Mouse (Mus musculus) MEL (cell line): ENCODE results near the gene Plekhg1. TPM values are rescaled to one million over a fixed set of nuclear protein-coding genes. Genes with fewer than 3 reads are reported as not detected.

Experiments used
- DNase-seq: peaks from one replicate; pipeline ENCODE4 v3.0.0; 2011; ENCODE audit warnings: low read depth, low spot score
- H3K27ac ChIP-seq: 2 replicates; pipeline ENCODE4 v1.5.1; 2012; ENCODE audit warnings: low read depth, mild to moderate bottlenecking, control low read depth, low read length, moderate library complexity; ENCODE audit not compliant: control insufficient read depth
- H3K27me3 ChIP-seq, 2 experiments: fragments of 150-350 bp in 1 of 2; sonication (generic) in 1 of 2; 2 replicates each; pipeline ENCODE4 v1.6.1; 2012; ENCODE audit warnings: low read length in 2 of 2, mild to moderate bottlenecking in 2 of 2, improper control_type of control experiment in 1 of 2, moderate library complexity in 1 of 2; ENCODE audit not compliant: insufficient read depth in 2 of 2, control insufficient read depth in 1 of 2
- H3K36me3 ChIP-seq, 2 experiments: 2 replicates each; pipeline ENCODE4 v1.6.1; 2012 to 2014; ENCODE audit warnings: low read length in 2 of 2, improper control_type of control experiment in 1 of 2, inconsistent platforms in 1 of 2, mild to moderate bottlenecking in 1 of 2; ENCODE audit not compliant: insufficient read depth in 2 of 2, control insufficient read depth in 1 of 2
- H3K4me1 ChIP-seq, 2 experiments: fragments of 150-350 bp in 1 of 2; sonication (generic) in 1 of 2; 2 replicates each; pipeline ENCODE4 v1.6.1; 2012; ENCODE audit warnings: low read length in 2 of 2, improper control_type of control experiment in 1 of 2, mild to moderate bottlenecking in 1 of 2; ENCODE audit not compliant: insufficient read depth in 2 of 2, control insufficient read depth in 1 of 2
- H3K4me3 ChIP-seq, 2 experiments: fragments of 150-350 bp in 1 of 2; sonication (generic) in 1 of 2; 2 replicates each; pipeline ENCODE4 v1.5.1; 2012; ENCODE audit warnings: low read depth in 2 of 2, low read length in 2 of 2, mild to moderate bottlenecking in 2 of 2, moderate library complexity in 2 of 2, control low read depth in 1 of 2, improper control_type of control experiment in 1 of 2; ENCODE audit not compliant: control insufficient read depth in 1 of 2, insufficient read depth in 1 of 2
- H3K79me2 ChIP-seq: 2 replicates; pipeline ENCODE4 v1.6.1; 2012; ENCODE audit warnings: mild to moderate bottlenecking, low read length, moderate library complexity; ENCODE audit not compliant: control insufficient read depth, poor library complexity, insufficient read depth
- H3K9ac ChIP-seq: 2 replicates; pipeline ENCODE4 v1.6.1; 2012; ENCODE audit warnings: low read depth, mild to moderate bottlenecking, control low read depth, low read length, moderate library complexity; ENCODE audit not compliant: control insufficient read depth, poor library complexity, severe bottlenecking
- H3K9me3 ChIP-seq: fragments of 150-350 bp; sonication (generic); replicated peaks from 2 replicates; pipeline ENCODE4 v1.6.1; 2012; ENCODE audit warnings: mild to moderate bottlenecking, low read length, improper control_type of control experiment, moderate library complexity; ENCODE audit not compliant: insufficient read depth
- CHD1 ChIP-seq: IDR thresholded peaks from 2 replicates; pipeline ENCODE4 v1.6.1; 2012; ENCODE audit warnings: low read depth, mild to moderate bottlenecking, inconsistent platforms, low read length, improper control_type of control experiment
- CTCF ChIP-seq, 3 experiments: IDR thresholded peaks in 2 of 3; conservative IDR thresholded peaks in 1 of 3; 2 replicates each; pipeline ENCODE4 v1.5.1; 2011 to 2012; ENCODE audit warnings: low read length in 3 of 3, low read depth in 2 of 3, mild to moderate bottlenecking in 2 of 3, improper control_type of control experiment in 1 of 3, inconsistent platforms in 1 of 3, mixed read lengths in 1 of 3, moderate library complexity in 1 of 3; ENCODE audit not compliant: control insufficient read depth in 1 of 3, insufficient read depth in 1 of 3, poor library complexity in 1 of 3, severe bottlenecking in 1 of 3
- E2F4 ChIP-seq: IDR thresholded peaks from 2 replicates; pipeline ENCODE4 v1.6.1; 2011; ENCODE audit warnings: low read depth, low read length, improper control_type of control experiment, borderline replicate concordance
- ELF1 ChIP-seq: IDR thresholded peaks from 2 replicates; pipeline ENCODE4 v1.6.1; 2014; ENCODE audit warnings: low read depth, mild to moderate bottlenecking, inconsistent platforms, low read length, improper control_type of control experiment, moderate library complexity
- EP300 ChIP-seq, 2 experiments: IDR thresholded peaks; 2 replicates each; pipeline ENCODE4 v1.6.1; 2011; ENCODE audit warnings: improper control_type of control experiment in 2 of 2, low read length in 2 of 2, low read depth in 1 of 2, mild to moderate bottlenecking in 1 of 2
- GABPA ChIP-seq: IDR thresholded peaks from 2 replicates; pipeline ENCODE4 v1.6.1; 2012; ENCODE audit warnings: low read depth, mild to moderate bottlenecking, inconsistent platforms, low read length, improper control_type of control experiment, moderate library complexity
- GATA1 ChIP-seq: IDR thresholded peaks from 2 replicates; pipeline ENCODE4 v1.6.1; 2011; ENCODE audit warnings: low read depth, low read length, improper control_type of control experiment
- JUND ChIP-seq: IDR thresholded peaks from 2 replicates; pipeline ENCODE4 v1.6.1; 2011; ENCODE audit warnings: low read depth, mild to moderate bottlenecking, improper control_type of control experiment, low read length
- KAT2A ChIP-seq: conservative IDR thresholded peaks from 2 replicates; pipeline ENCODE4 v1.6.1; 2012; ENCODE audit warnings: low read depth, low read length, improper control_type of control experiment, inconsistent platforms
- MEF2A ChIP-seq: IDR thresholded peaks from 2 replicates; pipeline ENCODE4 v1.6.1; 2014; ENCODE audit warnings: low read depth, mild to moderate bottlenecking, inconsistent platforms, low read length, improper control_type of control experiment; ENCODE audit not compliant: poor library complexity, insufficient replicate concordance, severe bottlenecking; ENCODE audit errors: extremely low read depth
- MXI1 ChIP-seq: IDR thresholded peaks from 2 replicates; pipeline ENCODE4 v1.6.1; 2011; ENCODE audit warnings: mild to moderate bottlenecking, low read depth, low read length, improper control_type of control experiment
- MYB ChIP-seq: IDR thresholded peaks from 2 replicates; pipeline ENCODE4 v1.6.1; 2011; ENCODE audit warnings: mild to moderate bottlenecking, low read depth, low read length, improper control_type of control experiment
- MYC ChIP-seq: IDR thresholded peaks from 2 replicates; pipeline ENCODE4 v1.6.1; 2011; ENCODE audit warnings: low read depth, mild to moderate bottlenecking, low read length, improper control_type of control experiment, moderate library complexity
- NELFE ChIP-seq: IDR thresholded peaks from 2 replicates; pipeline ENCODE4 v1.6.1; 2011; ENCODE audit warnings: low read depth, low read length, improper control_type of control experiment
- POLR2AphosphoS2 ChIP-seq: IDR thresholded peaks from 2 replicates; pipeline ENCODE4 v1.6.1; 2011; ENCODE audit warnings: low read length, improper control_type of control experiment
- POLR2AphosphoS5 ChIP-seq: IDR thresholded peaks from 2 replicates; pipeline ENCODE4 v1.6.1; 2012; ENCODE audit warnings: low read depth, borderline replicate concordance, mild to moderate bottlenecking, inconsistent platforms, low read length, moderate library complexity, mixed read lengths
- RAD21 ChIP-seq: IDR thresholded peaks from 2 replicates; pipeline ENCODE4 v1.6.1; 2011; ENCODE audit warnings: mild to moderate bottlenecking, low read depth, low read length, improper control_type of control experiment
- RCOR1 ChIP-seq: IDR thresholded peaks from 2 replicates; pipeline ENCODE4 v1.6.1; 2012; ENCODE audit warnings: low read depth, mild to moderate bottlenecking, inconsistent platforms, low read length, improper control_type of control experiment
- TCF12 ChIP-seq: IDR thresholded peaks from 2 replicates; pipeline ENCODE4 v1.6.1; 2014; ENCODE audit warnings: low read depth, mild to moderate bottlenecking, inconsistent platforms, low read length, improper control_type of control experiment, moderate library complexity
- UBTF ChIP-seq: IDR thresholded peaks from 2 replicates; pipeline ENCODE4 v1.6.1; 2012; ENCODE audit warnings: low read depth, mild to moderate bottlenecking, inconsistent platforms, low read length, improper control_type of control experiment, moderate library complexity, borderline replicate concordance; ENCODE audit not compliant: insufficient read depth
- USF1 ChIP-seq: IDR thresholded peaks from 2 replicates; pipeline ENCODE4 v1.6.1; 2014; ENCODE audit warnings: low read depth, mild to moderate bottlenecking, inconsistent platforms, low read length, improper control_type of control experiment, moderate library complexity
- ZC3H11A ChIP-seq: IDR thresholded peaks from 2 replicates; pipeline ENCODE4 v1.6.1; 2012; ENCODE audit warnings: low read depth, mild to moderate bottlenecking, inconsistent platforms, low read length, improper control_type of control experiment
- ZMIZ1 ChIP-seq: IDR thresholded peaks from 2 replicates; pipeline ENCODE4 v1.6.1; 2012; ENCODE audit warnings: low read depth, mild to moderate bottlenecking, inconsistent platforms, low read length, improper control_type of control experiment, moderate library complexity
- polyA plus RNA-seq, 2 experiments: library from polyadenylated mRNA; stranded (reverse) in 1 of 2; unstranded in 1 of 2; fragments of >175 nt in 1 of 2; fragments of >200 nt in 1 of 2; gene quantifications; 2 replicates each; pipeline versions ENCODE4 v1.2.1 to v1.2.4; 2012; ENCODE audit warnings: low replicate concordance in 2 of 2, low read depth in 1 of 2; ENCODE audit not compliant: insufficient read length in 2 of 2, insufficient read depth in 1 of 2, missing spikeins in 1 of 2
- total RNA-seq: library from RNA; depleted of rRNA; stranded (reverse); fragments of 300-350 nt; gene quantifications from 2 replicates; pipeline ENCODE4 v1.2.3, GENCODE M21; 2012

The Plekhg1 gene
- total and polyA plus RNA-seq, 3 experiments: 0.01 TPM; not detected in 2

- H3K36me3 ChIP-seq: no peaks in the 10 kb centered on the region
- no peak for TF ChIP-seq GABPA
- TF ChIP-seq ZMIZ1: no peak
- TF ChIP-seq KAT2A: no peak
- TF ChIP-seq EP300 (IDR thresholded peaks at IDR 0.05; ENCODE audit: low read depth in 1 of 2, low read length in 2 of 2): no peak
- TF ChIP-seq RAD21: no peak
- no peak for TF ChIP-seq JUND
- TF ChIP-seq MYC: no peak
- TF ChIP-seq CTCF (IDR thresholded peaks at IDR 0.05 in 2 of 3, conservative IDR thresholded peaks at IDR 0.05 in 1 of 3; ENCODE audit: control insufficient read depth in 1 of 3, insufficient read depth in 1 of 3, low read depth in 2 of 3, low read length in 3 of 3, poor library complexity in 1 of 3, severe bottlenecking in 1 of 3): no peak
- TF ChIP-seq MYB: no peak
- TF ChIP-seq USF1: no peak
- no peak for TF ChIP-seq UBTF
- TF ChIP-seq POLR2AphosphoS2: no peak
- TF ChIP-seq GATA1: no peak
- TF ChIP-seq TCF12: no peak
- TF ChIP-seq ZC3H11A: no peak
- no peak for TF ChIP-seq NELFE
- no peak for TF ChIP-seq MEF2A
- TF ChIP-seq ELF1: no peak
- DNase-seq: no peak
- H3K4me3 ChIP-seq: no peak overlapping the region
- H3K79me2 ChIP-seq: no peaks in the 10 kb centered on the region
- H3K9me3 ChIP-seq: no peaks in the 10 kb centered on the region
- no peaks in the 10 kb centered on the region for H3K4me1 ChIP-seq
- no peak overlapping the region for H3K27ac ChIP-seq
- no peaks in the 10 kb centered on the region for H3K27me3 ChIP-seq
- no peak overlapping the region for H3K9ac ChIP-seq
These were observed 152.2 kb downstream of the Plekhg1 start for GRCm38 (mm10) chr10:3892368-3892767.

GRCm38 (mm10) chr10:3898068-3898467 is 157.9 kb downstream of the Plekhg1 start:
- Histone ChIP-seq H3K4me3 (no peak overlapping the region), H3K27me3 (no peaks in the 10 kb centered on the region), H3K36me3 (no peaks in the 10 kb centered on the region), H3K79me2 (no peaks in the 10 kb centered on the region), H3K9me3 (no peaks in the 10 kb centered on the region), H3K9ac (no peak overlapping the region), H3K27ac (no peak overlapping the region), H3K4me1 (no peaks in the 10 kb centered on the region)
- TF ChIP-seq POLR2AphosphoS5: no peak
- TF ChIP-seq RCOR1: no peak
- no peak for TF ChIP-seq MXI1
- no peak for TF ChIP-seq CHD1
- no peak for TF ChIP-seq USF1
- no peak for TF ChIP-seq KAT2A
- no peak for TF ChIP-seq E2F4
- TF ChIP-seq GABPA: no peak
- TF ChIP-seq JUND: no peak
- DNase-seq: no peak
